Mouse (Mus musculus) spleen, adult 12 weeks (tissue): Measurements from ENCODE around the gene Ccdc148.

ENCODE experiments used
- DNase-seq: peaks from one replicate; pipeline ENCODE4 v3.0.0; 2022; ENCODE audit warnings: low spot score

The Ccdc148 gene

DNA sequence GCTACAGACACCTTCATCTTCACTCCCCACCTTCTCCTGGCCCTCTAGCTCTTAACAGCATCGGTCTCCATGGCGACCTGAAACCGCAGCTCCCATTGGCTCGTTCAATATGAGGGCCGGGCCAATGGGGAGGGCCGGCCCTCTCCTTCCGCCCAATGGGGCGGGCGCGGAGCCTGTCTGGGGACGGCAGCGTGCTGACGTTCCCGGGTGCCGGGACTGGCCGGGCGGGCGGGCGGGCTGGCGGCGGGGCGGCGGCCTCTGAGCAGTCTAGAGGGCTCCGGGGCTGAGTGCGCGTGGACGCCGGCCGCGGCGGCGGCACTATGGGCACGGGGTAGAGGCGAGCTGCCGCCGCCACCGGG, at the start of gene Ccdc148, which contains the start of gene Pkp4:
Gene Ccdc148 (minus strand): TSS at position 79 of the 359 bp plus-strand sequence.
Gene Pkp4 (plus strand): TSS at position 246 of the 359 bp plus-strand sequence.
- DNase-seq: peak; percentile 66

DNA sequence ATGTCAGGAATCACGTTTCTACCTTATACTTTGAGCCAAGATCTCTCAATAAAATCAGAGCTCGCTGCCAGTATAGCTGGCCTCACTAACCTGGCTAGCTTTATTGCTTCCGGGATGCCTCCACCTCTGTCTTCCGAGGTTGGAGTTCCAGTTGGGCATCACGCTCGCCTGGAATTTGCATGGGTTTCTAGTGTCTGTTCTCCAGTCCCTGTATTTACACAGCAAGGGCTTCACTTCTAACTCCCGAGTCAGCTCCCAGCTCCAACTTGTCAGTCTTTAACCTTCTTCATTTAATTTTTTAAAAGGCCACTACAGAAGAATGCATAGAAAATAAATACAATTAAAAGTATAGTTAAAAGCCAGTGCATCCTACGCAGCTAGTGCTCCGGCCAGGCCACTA, 47.8 kb upstream of the Ccdc148 start:
- no peak for DNase-seq

DNA sequence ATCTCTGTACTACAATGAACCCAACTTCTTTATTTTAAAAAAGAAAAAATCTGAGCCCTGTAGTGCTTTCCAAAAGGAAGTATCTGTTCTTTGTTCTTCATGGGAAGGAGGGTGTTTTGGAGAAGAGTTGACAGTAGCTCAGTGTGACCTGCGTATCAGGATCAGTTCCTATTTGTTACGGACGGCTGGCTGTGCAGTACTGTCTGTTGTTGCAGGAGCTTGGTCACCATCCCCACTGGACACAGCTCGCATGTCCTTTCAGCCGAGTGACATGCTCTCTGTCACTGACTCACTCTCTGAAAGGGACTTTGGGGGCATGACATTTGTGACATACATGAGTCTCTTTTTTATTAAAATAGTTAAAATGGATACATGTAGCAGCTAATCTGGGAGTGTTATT, 47.2 kb upstream of the Ccdc148 start:
- DNase-seq: no peak

DNA sequence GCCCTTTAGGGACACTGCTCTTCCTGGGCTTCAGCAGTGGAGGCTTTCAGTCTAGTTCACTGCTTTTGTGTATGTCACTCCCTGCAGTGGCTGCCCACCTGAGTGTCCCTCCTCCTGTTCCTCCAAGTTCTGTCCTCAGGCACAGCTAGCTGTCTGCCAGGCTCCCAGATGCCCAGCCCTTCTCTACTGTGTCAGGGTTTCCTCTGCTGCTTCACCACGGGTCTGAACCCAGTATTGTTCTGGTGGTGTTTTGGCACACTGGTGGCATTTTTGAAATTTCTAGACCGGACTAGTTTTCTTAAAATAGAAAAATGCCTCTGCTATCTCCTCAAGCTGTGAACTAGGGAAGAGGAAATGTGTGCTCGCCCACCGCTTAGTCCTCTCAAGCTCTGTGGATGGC, 46.8 kb upstream of the Ccdc148 start:
- DNase-seq: no peak

DNA sequence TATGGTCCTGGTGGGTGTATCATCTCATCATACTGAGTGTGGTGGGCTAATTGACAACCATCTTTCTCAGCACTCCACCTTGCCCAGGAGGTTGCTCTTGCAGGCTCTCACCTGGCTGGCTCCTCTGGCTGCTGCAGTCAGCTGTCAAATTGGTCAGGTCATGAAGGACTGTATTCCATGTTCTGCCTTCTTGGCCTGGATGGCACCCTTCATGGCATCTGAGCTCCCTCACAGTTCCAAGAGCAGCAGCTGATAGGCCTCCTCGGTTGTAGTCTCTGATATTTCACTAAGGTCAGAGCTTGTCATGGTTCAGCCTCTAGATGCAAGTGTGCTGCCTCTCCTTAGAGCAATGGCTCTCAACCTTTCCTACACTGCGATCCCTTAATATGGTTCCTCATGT, 45.7 kb upstream of the Ccdc148 start:
- DNase-seq: no peak

DNA sequence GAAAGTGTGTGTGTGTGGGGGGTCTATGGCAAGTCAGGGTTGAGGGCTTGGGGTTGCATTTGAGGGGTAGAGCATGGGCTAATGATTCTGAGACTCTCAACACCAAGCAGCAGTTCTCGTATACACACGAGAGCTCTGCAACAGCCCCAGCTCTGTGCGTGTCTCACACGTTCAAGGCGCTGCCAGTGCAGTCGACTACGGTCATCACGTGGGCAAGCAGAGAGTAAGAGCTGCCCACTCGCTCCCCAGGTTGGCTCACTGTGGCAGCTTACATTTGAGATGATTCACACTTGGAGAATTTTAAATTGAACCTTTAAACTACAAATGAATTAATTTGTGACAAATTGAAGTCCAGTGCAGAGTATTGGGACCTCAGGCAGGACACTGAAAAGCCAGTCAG, 44.6 kb upstream of the Ccdc148 start:
- DNase-seq: no peak

DNA sequence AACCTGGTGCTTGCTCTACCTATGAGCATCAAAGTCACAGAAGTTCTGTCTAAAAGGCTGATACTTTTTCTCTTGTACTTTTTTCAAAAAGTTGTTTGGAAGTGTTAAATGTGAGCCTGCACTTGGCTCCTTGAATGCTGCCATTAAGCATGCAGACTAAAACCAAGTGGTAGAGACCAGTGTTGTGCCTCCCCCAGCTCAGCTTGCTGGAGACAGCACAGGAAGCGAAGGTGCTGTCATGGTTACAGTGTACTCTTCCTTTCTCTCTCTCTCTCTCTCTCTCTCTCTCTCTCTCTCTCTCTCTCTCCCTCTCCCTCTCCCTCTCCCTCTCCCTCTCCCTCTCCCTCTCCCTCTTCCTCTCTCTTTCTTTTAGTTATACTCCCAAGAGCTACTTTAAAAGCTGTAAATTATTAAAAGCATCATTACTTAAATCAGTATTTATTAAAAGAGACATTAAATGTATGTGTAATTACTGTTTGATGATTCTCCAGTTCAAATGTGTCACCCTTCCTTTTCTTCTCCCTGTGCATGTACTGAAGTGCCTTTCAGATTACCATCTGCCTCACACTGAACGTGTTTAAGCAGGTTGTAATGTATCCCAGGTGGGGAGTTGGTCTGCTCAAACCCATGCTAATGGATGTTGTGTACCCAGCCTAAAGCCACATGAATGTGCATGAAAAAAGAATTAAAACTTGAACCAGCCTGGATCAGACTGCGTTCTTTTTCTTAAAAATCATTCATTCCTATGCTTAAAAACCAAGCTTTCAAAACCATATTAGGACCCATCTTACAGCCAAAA, 43.3 kb upstream of the Ccdc148 start:
- DNase-seq: no peak

DNA sequence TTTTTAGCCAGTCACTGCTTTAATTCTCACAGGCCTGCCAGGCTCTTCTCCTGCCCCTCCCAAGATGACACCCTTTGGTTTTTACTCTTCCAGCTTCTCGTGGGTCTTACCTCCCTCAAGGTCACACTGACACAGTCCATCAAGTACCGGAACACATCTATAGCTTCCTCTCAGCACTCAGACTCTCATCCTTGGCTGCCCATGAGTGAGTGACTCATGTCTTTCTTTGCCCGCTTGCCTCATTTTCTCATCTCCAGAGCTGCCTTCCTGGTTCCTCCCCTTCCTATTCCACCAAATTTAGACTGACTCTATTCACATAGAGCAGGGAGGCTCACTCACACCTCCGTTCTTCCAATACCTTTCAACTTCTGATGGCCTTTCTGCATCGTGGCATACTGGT, 42.4 kb upstream of the Ccdc148 start:
- DNase-seq: no peak

DNA sequence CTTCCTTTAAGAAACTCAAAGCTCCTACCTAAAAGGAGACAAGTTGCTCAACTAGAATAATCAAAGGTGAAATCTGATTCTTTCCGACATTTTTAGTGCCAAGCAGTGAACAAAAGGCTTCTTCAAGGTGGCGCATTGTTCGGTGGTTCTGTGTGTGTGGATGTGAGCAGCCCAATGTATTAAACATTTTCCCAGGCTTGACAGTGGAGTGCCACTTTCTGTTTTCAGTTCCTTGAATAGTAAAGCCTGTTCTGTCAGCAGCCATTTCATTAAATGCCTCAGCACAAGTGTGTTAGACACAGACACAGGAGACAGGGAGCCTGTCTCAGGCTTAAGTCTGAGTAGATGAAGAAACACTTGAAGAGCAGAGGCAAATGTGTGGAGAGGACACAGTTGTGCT, 40.0 kb upstream of the Ccdc148 start:
- no peak for DNase-seq

DNA sequence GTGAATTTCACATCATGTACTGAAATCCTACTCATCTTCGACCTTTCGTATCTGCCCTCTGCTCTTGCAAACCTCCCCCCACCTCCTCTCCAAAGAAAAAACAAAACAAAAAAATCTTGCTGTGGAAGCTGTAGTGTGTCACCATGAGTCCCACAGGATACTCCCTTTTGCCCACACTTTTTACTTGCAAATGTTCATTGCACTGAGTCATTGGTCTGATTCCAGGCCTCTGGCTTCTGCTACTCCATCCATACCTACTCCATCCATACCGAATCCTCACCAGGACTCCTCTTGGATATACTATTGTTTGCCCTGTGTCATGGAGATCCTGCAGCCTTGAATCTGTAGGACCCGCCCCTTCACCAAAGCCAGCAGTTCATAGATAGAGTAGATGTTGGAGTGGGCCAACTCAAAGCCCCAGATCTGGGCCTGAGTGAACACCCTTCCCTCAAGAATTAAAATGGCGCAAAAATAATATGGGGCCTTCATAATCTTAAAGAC, 39.0 kb upstream of the Ccdc148 start:
- DNase-seq: no peak

DNA sequence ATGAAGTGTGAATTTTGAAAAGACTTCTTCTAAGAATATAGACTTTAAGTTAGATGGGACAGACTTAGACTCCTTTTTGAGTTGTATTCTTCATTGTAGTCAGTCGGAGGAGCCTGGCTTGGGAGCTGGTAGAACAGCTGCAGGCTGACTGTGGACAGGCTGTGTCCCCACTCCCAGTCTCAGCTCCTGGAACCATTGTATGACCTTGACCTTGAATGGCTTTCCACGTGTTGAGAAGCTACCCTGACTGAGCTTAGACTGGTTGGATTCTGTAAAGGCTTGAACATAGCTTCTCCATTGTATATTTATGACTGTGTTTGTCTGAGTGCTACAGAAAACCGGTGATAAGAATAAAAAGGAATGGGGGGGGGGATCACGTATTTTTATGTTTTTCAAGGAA, 36.7 kb upstream of the Ccdc148 start:
- no peak for DNase-seq

DNA sequence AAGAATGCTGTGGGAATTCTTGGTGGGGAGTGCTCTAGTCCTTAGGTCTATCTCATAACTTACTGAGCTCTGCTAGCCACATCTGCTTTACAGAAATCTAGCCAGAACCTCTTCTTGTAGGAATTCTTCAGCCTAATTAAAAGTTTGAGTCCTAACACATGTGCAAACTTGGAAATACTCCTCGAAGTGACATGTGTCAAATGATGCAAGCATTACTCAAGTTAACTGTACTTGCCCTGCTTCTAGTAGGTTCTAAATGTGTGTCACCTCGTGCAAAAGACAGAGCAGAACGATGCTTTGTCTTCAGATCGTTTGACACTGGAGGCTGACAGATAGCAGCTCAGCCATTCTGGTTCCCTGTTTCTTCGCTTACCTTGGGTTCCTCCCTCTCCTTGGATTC, 32.6 kb upstream of the Ccdc148 start:
- no peak for DNase-seq

DNA sequence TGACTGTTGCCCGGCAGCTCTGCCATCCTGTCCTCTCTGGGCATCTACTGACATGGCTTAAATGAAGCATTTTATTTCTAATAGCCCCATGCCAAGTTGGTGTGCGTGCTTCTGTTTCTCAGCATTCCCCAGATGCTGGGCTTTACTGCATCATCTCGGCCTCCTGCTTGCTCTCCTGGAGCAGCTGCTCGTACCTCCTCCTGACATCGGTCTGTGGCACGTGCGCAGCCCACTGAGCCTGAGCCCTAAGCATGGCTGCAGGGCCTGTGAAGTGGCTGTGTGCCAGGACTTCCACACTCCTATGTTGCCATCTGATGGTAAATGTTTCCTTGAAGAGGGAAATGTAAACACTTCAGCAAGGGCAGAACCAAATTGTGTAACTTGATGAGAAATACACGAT, 31.0 kb upstream of the Ccdc148 start:
- no peak for DNase-seq

DNA sequence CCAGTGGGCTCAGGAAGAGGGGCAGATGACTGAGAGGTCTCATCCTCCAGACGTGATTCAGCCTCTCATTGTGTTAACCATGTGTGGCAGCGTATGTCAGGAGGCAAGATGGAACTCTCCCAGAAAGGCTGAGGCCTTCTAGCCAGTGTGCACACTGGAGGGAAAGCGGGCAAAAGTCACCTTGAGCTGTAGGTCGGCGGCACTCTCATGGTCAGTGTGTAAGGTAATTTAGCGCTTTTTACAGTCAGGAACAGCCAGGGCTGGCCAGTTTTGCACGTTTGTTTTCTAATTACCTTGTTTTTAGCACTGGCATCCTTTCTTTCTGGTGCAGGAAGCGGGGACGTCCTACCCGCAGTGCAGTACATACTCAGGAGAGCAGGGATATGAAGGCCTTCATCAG, 29.7 kb upstream of the Ccdc148 start:
- DNase-seq: no peak

DNA sequence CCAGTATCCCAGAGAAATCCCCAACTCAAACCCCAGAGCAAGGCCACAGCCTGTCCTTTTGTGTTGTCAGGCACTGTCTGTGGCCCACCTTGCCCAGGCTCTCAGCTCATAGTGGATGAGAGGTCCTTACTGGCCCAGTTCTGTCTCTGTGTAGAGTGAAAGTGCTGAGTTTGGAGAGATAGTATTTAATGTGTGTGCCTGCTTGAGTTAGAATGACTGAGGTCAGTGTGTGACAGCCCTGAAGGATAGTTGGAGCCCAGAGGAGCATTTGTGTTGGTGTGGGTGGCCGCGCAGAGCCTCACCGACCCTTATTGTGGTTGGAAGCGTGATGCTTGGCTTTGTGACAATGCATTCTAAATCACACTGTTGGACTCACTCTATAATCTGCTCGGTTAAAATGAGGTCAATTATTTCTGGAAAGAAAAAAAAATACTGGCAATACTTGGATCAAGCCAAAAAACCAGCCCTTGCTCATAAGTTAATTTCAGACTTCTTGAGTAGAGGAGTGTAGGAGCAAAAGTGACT, 29.2 kb upstream of the Ccdc148 start:
- DNase-seq: no peak

DNA sequence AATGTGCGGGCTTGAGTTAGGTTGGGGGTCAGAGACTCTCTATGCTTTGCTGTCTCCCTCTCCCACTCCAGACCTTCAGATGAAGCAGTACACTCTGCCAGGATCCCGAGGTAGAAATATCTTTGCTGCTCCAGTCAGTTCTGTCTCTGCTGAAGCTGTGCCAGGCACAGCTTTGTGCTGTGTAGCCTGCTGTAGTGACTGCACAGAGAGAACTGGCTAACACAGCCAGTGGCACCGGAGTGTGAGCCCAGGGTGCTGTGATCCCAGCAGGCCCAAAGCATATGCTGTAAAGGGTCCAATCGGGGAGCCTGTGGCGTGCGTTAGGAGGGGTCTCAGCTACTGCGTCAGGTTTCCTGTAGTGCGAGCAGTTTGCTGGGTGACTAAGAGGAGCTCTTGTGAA, 27.8 kb upstream of the Ccdc148 start:
- DNase-seq: no peak

DNA sequence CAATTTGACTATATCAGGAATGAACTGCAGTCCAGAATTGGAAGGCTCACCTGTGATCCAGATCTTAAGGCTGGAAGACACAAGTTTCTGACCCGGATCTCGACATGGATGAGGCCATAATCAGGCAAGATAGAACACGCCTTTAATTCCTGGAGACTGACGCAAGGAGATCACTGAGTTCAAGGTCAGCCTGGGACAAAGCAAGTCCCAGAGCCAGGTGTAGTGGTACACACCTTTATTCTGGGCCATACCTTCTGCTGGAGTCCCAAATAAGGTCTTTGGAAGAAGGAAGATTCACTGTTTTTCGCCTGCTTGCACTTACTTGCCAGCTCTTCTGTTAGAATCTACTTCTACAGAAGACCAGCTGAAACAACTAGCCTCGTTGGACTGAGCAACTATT, 26.5 kb upstream of the Ccdc148 start:
- DNase-seq: no peak

DNA sequence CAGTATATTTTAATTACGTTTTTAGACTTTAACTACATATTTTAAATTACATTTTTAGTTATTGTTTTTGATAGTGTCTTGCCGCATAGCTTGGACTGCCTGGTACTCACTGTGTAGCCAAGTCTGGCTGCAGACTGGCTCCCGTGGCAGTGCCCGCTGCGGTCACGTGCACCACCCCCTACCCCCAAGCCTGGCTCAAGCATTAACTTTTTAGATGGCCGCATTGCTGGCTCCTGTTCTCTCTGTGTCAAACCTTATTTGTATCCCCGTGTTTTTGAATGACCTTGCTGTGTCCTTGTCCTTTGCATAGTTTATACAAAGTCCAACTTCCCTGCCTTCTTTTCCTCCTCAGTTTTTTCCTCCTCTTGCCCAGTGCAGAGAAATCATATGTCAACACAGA, 25.6 kb upstream of the Ccdc148 start:
- no peak for DNase-seq

DNA sequence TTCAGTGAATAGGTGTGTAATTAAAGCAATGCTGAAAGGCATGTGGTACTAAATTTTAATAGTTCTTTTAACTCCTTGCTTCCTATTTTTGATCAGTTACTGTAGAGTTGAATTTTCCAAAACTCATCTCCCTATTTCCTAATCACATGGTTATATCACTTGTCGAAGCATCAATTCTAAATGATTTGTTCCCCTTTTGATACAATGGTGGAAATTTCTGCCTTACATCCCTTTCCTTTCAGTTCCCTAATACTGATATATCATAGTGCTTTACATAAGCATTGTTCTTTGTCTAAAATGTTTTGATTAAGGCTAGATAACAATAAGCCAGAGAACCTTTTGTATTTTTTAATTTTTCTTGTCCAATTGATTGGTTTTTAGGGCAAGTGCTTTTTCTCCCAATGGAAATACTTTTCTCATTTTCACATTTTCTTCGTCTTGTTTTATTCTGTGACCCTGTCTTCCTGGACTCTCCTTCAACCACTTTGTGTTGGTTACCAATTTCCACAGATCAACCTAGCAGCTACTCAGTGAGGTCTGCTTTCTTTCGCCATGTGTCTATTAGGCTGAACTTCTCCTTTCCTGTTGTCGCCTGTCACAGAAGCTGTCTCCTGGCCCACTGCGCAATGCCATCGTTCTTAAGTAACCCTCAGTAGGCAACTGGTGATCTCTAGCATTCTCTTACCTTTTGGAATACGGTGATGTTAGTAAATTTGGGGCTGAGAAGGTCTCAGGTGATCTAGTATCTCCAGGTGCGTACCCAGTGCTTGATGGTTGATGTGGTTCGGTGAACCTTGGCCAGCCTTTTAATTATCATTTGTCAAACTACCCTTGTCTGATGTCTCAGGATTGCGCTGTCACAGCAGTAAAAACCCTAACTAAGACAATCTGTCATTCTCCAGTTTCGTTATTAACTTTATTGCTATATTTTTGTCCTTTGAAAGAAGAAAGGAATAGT, 23.9 kb upstream of the Ccdc148 start:
- no peak for DNase-seq

DNA sequence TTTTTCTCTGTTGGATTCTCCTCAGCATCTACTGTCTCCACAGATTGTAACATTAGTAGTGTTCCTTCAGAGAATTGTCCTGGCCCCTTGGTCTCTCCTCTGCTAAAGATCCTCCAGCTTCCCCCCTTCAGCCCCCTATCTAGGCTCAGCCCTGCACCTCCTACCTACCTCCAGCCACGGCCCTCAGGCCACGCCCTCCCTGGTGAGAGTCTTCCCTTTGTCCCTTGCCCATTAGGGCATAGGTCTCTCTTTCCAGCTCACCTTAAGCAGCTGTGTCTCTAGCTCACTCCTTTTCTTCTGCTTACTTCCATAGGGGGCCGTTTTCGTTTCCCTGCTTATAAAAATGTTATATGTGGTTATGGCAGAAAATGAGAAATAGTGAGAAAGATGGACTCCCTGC, 23.1 kb upstream of the Ccdc148 start:
- no peak for DNase-seq

DNA sequence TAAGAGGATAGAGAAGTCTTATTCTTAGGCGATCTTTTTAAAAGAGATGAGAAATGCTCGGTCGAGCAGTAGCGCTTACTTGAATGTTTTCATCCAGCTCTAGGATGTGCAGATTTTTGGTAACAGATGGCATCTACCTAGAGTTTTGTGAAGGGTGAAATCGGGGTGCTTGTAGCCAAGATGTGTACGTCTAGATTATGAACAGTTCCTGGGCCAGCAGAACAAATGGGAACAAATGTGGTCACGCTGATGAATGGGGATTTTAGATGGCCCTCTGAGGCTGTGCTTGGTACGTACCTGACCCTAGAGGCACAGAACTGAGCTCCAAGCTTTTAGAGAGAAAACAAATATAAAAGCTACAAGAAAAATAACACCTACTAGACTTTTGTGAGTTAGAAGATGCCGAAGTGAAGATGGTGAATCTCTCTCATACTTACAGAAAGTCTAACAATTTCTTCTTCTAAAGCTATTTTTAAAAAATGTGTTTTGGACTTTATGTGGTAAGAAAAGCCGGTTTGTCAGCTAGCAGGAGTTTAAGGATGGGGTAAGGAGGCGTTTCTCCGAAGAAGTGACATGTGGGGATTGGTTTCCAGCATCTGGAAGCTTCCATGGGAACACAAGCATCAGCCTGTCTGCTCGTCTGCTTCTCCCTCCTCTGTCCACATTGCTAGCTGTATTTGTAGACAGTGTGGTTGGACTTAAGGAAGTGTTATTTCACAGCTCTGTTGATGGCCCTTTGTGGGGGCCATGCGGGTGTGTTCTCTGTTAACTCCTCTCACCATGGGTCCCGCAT, 21.0 kb upstream of the Ccdc148 start:
- DNase-seq: no peak

DNA sequence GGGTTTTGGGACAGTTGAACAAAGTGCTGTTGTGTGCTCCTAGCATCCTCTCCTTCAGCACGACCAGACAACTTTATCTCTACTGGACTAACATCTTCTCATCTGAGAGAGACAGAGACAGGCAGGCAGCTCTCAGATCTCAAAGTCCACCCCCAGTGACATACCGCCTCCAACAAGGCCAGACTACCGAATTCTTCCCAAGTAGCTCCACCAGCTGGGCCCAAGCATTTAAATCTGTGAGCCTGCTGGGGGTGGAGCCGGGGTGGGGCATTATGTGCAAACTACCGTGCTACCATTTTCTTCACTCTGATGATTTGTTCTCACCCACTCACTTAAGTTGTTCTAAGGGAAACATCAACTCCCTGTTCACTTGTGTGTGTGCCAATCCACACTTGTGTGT, 19.0 kb upstream of the Ccdc148 start:
- DNase-seq: no peak
